Mouse (Mus musculus) B cell, adult 62 days (primary cell): ENCODE measurements around the gene Gm15262. TPM values are rescaled to one million over a fixed set of nuclear protein-coding genes. Genes with fewer than 3 reads are reported as not detected.

Experiments used
- total RNA-seq: library from RNA; stranded (reverse); gene quantifications from 4 replicates; pipeline ENCODE4 v1.2.4, GENCODE M21; 2023

The Gm15262 gene
- not detected in 4 replicates for total RNA-seq

GRCm38 (mm10) chrX:161287156-161287555, at the start of gene Gm15262:
TSS of gene Gm15262 (plus strand) at chrX:161287456.

Other genes starting within 250 kb of the Gm15262 start
- 0.19 TPM in 1 of 4 replicates, not detected in the others for gene Scml2, start 170.3 kb upstream of the Gm15262 start, total RNA-seq